Mouse (Mus musculus): Measurements from ENCODE around the gene Tlcd2. TPM values are rescaled to one million over a fixed set of nuclear protein-coding genes. Genes with fewer than 3 reads are reported as not detected.

Gene Tlcd2
- polyA plus RNA-seq, 1 experiment from 2014 or later, result 12.4 TPM

DNA sequence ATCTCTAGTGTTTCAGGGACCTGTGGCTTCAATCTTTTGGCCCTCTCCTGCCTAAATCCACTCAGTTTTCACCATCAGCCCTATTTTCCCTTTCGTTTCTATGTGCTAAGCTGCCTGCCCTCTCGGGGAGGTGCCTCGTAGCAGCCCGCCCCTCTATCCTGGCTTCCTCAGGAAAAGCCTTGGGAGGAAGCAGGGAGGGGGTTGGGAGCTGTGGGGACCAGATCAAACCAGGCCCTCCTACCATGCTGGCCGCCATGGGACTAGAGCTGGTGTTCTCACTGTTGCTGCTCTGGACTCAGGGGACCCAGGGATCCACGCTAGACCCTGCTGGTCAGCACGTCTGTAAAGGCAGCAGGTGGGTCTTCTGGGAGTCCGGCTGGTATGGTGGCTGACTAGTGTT is 51.8 kb downstream of the Tlcd2 start, which contains the start of gene Scarf1:
Scarf1 (plus strand) TSS at position 205 of the 400 bp plus-strand sequence.
- Histone ChIP-seq H3K27ac (peak within 1 kb of the TSS; percentile 24; the same call in 1 of the 2 replicates), H3K4me3 (peak within 1 kb of the TSS; percentile 28), H3K9me3 (no peaks in the 10 kb centered on the region), H3K36me3 (peaks cover 18% of the 10 kb centered on the region), H3K4me1 (replicated peaks) (peaks cover 31% of the 10 kb centered on the region), H3K27me3 (ENCODE audit: insufficient read depth, poor library complexity, severe bottlenecking) (no peaks in the 10 kb centered on the region)
- DNase-seq (ENCODE audit: low spot score), result no peak
- 59% methylated on average over 8 of the region's 8 CpGs for WGBS

DNA sequence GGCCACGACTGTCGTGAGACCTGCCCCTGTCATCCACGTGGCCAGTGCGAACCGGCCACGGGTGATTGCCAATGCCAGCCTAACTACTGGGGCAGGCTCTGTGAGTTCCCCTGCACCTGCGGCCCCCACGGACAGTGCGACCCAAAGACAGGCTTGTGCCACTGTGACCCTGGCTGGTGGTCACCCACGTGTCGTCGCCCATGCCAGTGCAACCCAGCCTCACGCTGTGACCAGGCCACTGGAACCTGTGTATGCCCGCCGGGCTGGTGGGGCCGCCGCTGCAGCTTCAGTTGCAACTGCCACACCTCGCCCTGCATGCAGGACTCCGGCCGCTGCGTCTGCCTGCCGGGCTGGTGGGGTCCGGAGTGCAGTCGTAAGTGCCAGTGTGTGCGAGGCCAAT is 53.7 kb downstream of the Tlcd2 start:
- no peaks in the 10 kb centered on the region for H3K9me3 ChIP-seq
- H3K36me3 ChIP-seq, result peaks cover 3% of the 10 kb centered on the region; the same call in 1 of the 2 replicates
- H3K4me1 ChIP-seq (replicated peaks), result peaks cover 14% of the 10 kb centered on the region
- H3K27ac ChIP-seq, result no peak overlapping the region
- DNase-seq (ENCODE audit: low spot score), result no peak
- no peaks in the 10 kb centered on the region for H3K27me3 ChIP-seq (ENCODE audit: insufficient read depth, poor library complexity, severe bottlenecking)
- WGBS, result 91% methylated on average over 25 of the region's 25 CpGs
- H3K4me3 ChIP-seq, result no peak overlapping the region

DNA sequence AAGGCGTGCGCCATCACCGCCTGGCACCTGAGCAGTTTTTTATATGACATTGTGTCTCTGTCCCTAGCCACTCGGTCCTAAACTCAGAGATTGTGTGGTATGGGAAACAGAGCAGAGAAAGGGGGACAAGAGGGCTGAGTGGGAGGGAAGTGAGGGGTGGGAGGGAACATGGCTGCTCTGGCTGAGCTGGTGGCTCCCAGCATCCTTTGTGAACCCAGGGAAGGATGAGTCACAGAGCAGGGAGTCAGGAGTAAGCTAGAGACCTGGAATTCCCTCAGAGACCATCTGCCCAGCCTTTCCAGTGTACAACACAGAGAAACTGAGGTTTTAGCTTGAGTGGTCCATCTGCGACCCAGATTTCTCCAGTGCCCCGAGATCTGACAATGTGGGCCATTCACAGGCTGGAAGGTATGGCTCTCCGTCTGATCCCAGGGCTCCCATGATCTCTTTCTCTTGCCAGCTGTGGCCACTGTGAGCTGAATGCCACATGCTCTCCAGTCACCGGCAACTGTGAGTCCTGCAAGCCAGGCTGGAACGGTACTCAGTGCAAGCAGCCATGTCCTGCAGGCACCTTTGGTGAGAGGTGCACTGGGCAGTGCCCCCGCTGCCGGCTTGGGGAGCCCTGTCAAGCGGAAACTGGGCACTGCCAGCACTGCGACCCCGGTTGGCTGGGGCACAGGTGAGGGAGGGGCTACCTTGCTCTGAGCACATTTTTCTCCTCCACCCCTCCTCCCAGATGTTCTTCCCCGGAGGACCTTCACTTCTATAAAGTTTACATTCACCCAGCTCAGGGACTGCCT is 58.5 kb downstream of the Tlcd2 start:
- no peak for DNase-seq (ENCODE audit: low spot score)
- no peaks in the 10 kb centered on the region for H3K27me3 ChIP-seq (ENCODE audit: insufficient read depth, poor library complexity, severe bottlenecking)
- no peak overlapping the region for H3K27ac ChIP-seq
- H3K36me3 ChIP-seq, result no peaks in the 10 kb centered on the region
- no peak overlapping the region for H3K4me3 ChIP-seq
- no peaks in the 10 kb centered on the region for H3K9me3 ChIP-seq
- WGBS, result 84% methylated on average over 15 of the region's 15 CpGs
- no peaks in the 10 kb centered on the region for H3K4me1 ChIP-seq (replicated peaks)

MicroRNAs encoded within 50 kb of the gene (microRNA counts, 519-probe panel; counts per million panel counts)
- microRNA mmu-miR-22, result 4,676 counts per million, percentile 92 among the panel's probes with 10 or more counts

Other genes starting within 250 kb of the Tlcd2 start
- gene Rpa1, start 113.4 kb upstream of the Tlcd2 start, polyA plus RNA-seq (2016; fragmentation: Nextera tagmentation; extraction: Ambion mirVana), result 136 and 178 TPM in 2 replicates
- gene Smyd4, start 113.3 kb upstream of the Tlcd2 start, polyA plus RNA-seq (2016; fragmentation: Nextera tagmentation; extraction: Ambion mirVana), result 14.6 and 17.4 TPM in 2 replicates
- gene Serpinf1, start 39.0 kb upstream of the Tlcd2 start, polyA plus RNA-seq (2016; fragmentation: Nextera tagmentation; extraction: Ambion mirVana), result 95.3 and 106 TPM in 2 replicates
- 0.07 TPM in 1 of 2 replicates, not detected in the other for gene Serpinf2, start 22.1 kb upstream of the Tlcd2 start, polyA plus RNA-seq (2016; fragmentation: Nextera tagmentation; extraction: Ambion mirVana)
- gene Wdr81, start 7.0 kb upstream of the Tlcd2 start, polyA plus RNA-seq (2016; fragmentation: Nextera tagmentation; extraction: Ambion mirVana), result 7.7 and 8.6 TPM in 2 replicates
- gene Prpf8, start 25.1 kb downstream of the Tlcd2 start, polyA plus RNA-seq (2016; fragmentation: Nextera tagmentation; extraction: Ambion mirVana), result 74.8 and 78.1 TPM in 2 replicates
- 0.35 and 0.65 TPM in 2 replicates for gene Rilp, start 48.4 kb downstream of the Tlcd2 start, polyA plus RNA-seq (2016; fragmentation: Nextera tagmentation; extraction: Ambion mirVana)
- 4.9 and 6.4 TPM in 2 replicates for gene Scarf1, start 51.8 kb downstream of the Tlcd2 start, polyA plus RNA-seq (2016; fragmentation: Nextera tagmentation; extraction: Ambion mirVana)
- gene Slc43a2, start 70.0 kb downstream of the Tlcd2 start, polyA plus RNA-seq (2016; fragmentation: Nextera tagmentation; extraction: Ambion mirVana), result 5.2 and 7.1 TPM in 2 replicates
- 68.8 and 80.6 TPM in 2 replicates for gene Pitpna, start 126.4 kb downstream of the Tlcd2 start, polyA plus RNA-seq (2016; fragmentation: Nextera tagmentation; extraction: Ambion mirVana)
- 20.6 and 24.9 TPM in 2 replicates for gene Inpp5k, start 169.3 kb downstream of the Tlcd2 start, polyA plus RNA-seq (2016; fragmentation: Nextera tagmentation; extraction: Ambion mirVana)
- 16.4 and 19.0 TPM in 2 replicates for gene Myo1c, start 188.8 kb downstream of the Tlcd2 start, polyA plus RNA-seq (2016; fragmentation: Nextera tagmentation; extraction: Ambion mirVana)
- gene Crk, start 217.5 kb downstream of the Tlcd2 start, polyA plus RNA-seq (2016; fragmentation: Nextera tagmentation; extraction: Ambion mirVana), result 107 and 122 TPM in 2 replicates